In the genomic region with DNA sequence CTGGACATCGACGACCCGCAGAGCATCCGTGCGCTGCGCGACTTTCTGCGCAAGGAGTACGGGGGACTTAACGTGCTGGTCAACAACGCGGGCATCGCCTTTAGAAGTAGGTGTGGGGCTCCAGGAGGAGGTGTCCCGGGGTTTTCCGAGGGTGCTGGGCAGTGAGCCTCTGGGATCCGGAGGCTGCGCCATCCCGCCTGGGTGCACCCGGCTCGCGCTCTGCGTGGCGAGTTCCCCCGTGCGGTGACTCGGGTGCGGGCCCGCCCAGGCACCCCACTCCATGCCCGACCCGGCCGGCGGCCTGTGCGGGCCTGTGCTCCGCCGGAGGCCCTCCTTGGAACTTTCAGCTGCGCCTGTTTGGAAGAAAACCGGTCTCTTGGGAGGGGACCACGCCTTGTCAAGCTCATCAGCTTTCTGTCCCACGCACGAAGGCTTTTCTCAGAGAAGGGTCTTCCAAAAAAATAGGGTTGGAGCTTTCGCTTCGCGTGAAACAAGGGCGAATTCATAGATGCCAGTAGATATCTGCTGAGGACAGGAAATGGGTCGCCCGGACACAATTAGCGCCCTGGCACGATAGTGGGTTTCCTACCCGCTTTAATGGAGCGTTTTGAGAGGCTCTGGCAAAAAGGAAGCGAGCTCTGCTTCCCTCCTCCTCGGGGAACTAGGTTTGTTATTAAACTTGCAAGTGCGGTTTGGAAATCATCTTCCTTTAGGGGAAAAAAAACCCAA, we compare ENCODE assay signal across 8 mouse cellular contexts. TPM values are rescaled to one million over a fixed set of nuclear protein-coding genes. Genes with fewer than 3 reads are reported as not detected.
DNase-seq lines count a peak whose midpoint lies in the region; ATAC-seq and TF ChIP-seq lines count a peak whose summit lies in the region.

No protein-coding gene starts in this region.

- no peaks in the 10 kb centered on the region for H3K79me2 ChIP-seq in CH12.LX (replicated peaks; ENCODE audit: control insufficient read depth, extremely low read depth, insufficient read depth, poor library complexity, severe bottlenecking)

- no peaks in the 10 kb centered on the region for H3K36me3 ChIP-seq in CH12.LX (replicated peaks in 1 of 2; ENCODE audit: control insufficient read depth in 1 of 2, insufficient read depth in 1 of 2, low read length in 1 of 2)
- H3K36me3 ChIP-seq in intestine, embryonic 16.5 days (ENCODE audit: control insufficient read depth, insufficient read depth, low read length) = no peaks in the 10 kb centered on the region

- peak overlapping the region; percentile 44 to 70 (median 49) for H3K4me3 ChIP-seq in CH12.LX (replicated peaks in 1 of 3; ENCODE audit: low read depth in 2 of 3, low read length in 2 of 3, poor library complexity in 1 of 3)
- H3K4me3 ChIP-seq in intestine, embryonic 16.5 days (ENCODE audit: low read length) = peak overlapping the region; percentile 57

- H3K9me3 ChIP-seq in CH12.LX (replicated peaks; ENCODE audit: low read length) = no peaks in the 10 kb centered on the region
- H3K9me3 ChIP-seq in intestine, embryonic 16.5 days (ENCODE audit: control insufficient read depth, low read length) = peaks cover 2% of the 10 kb centered on the region; the same call in 1 of the 2 replicates

- H3K9ac ChIP-seq in CH12.LX (ENCODE audit: insufficient read depth, low read depth) = peak overlapping the region; percentile 27
- H3K9ac ChIP-seq in intestine, embryonic 16.5 days (ENCODE audit: low read depth, low read length) = peak overlapping the region; percentile 66

- no peak overlapping the region for H3K27ac ChIP-seq in CH12.LX (ENCODE audit: insufficient read depth, low read depth)
- H3K27ac ChIP-seq in intestine, embryonic 16.5 days (ENCODE audit: low read length) = no peak overlapping the region

- peak; percentile 19; the same call in 1 of the 2 replicates for ATAC-seq in intestine, embryonic 16.5 days

- peak; percentile 9 for DNase-seq in cerebellum, adult 9-11 months
- DNase-seq in cerebellum, adult 8-10 months = no peak
- DNase-seq in CH12.LX (ENCODE audit: extremely low read depth) = peak; percentile 22
- DNase-seq in embryo, embryonic 9.5 days (ENCODE audit: extremely low spot score) = peak; percentile 47
- peak; percentile 39 to 59 for DNase-seq in heart, adult 18-20 months
- DNase-seq in lung, postnatal 14 days = peak; percentile 28
- DNase-seq in right cerebral cortex, postnatal 4 days = peak; percentile 23

- peak; percentile 27; the same call in 1 of the 2 replicates for TF ChIP-seq POLR2A in CH12.LX (IDR thresholded peaks at IDR 0.05; ENCODE audit: low read depth, low read length)

- TF ChIP-seq CTCF in CH12.LX (conservative IDR thresholded peaks at IDR 0.05 in 1 of 2, IDR thresholded peaks at IDR 0.05 in 1 of 2; ENCODE audit: low read depth in 2 of 2, low read length in 2 of 2) = no peak

- 2% methylated on average over 53 of the region's 53 CpGs for WGBS in intestine, embryonic 16.5 days

- peaks cover 19 to 32% of the 10 kb centered on the region in 2 experiments for H3K4me1 ChIP-seq in CH12.LX (ENCODE audit: control insufficient read depth in 1 of 2, insufficient read depth in 2 of 2)
- peaks cover 19% of the 10 kb centered on the region for H3K4me1 ChIP-seq in intestine, embryonic 16.5 days (ENCODE audit: control insufficient read depth, insufficient read depth, low read length)

- TF ChIP-seq EP300 in CH12.LX (IDR thresholded peaks at IDR 0.05; ENCODE audit: low read length) = no peak

- H3K4me2 ChIP-seq in CH12.LX (ENCODE audit: insufficient read depth, low read depth, poor library complexity, severe bottlenecking) = peak overlapping the region; percentile 64
- peak overlapping the region; percentile 97 for H3K4me2 ChIP-seq in intestine, embryonic 16.5 days (ENCODE audit: low read depth, low read length)

- no peak for TF ChIP-seq RAD21 in CH12.LX (IDR thresholded peaks at IDR 0.05; ENCODE audit: low read depth, low read length)

- H3K27me3 ChIP-seq in CH12.LX (replicated peaks) = peaks cover 58% of the 10 kb centered on the region
- H3K27me3 ChIP-seq in intestine, embryonic 16.5 days (replicated peaks; ENCODE audit: control insufficient read depth, insufficient read depth, low read length) = peaks cover 25% of the 10 kb centered on the region

- in situ Hi-C loops in CH12.LX (cut with MboI; ENCODE audit: low pct_ligation_motif_present, low pct_unique_long_range_greater_than_20kb, low sequenced_read_pairs) = loop anchor here (10.0 to 25.0 kb wide), 4 partner anchors 51 to 579 kb away; a partner anchor contains a TSS

- dilution Hi-C loops in CH12.LX (cut with MboI; ENCODE audit: extremely low pct_ligation_motif_present, extremely low pct_unique_long_range_greater_than_20kb, low sequenced_read_pairs) = no loop called here

TF ChIP-seq in CH12.LX, 34 proteins besides CTCF, POLR2A, EP300 and RAD21:
- TF ChIP-seq KAT2A (IDR thresholded peaks at IDR 0.05; ENCODE audit: insufficient replicate concordance, low read length) = no peak
- TF ChIP-seq MAZ (IDR thresholded peaks at IDR 0.05; ENCODE audit: low read depth, low read length) = no peak
- no peak for TF ChIP-seq MEF2A (IDR thresholded peaks at IDR 0.05; ENCODE audit: borderline replicate concordance, low read depth, low read length)
- TF ChIP-seq MAX (IDR thresholded peaks at IDR 0.05; ENCODE audit: low read length) = no peak
- TF ChIP-seq USF2 (conservative IDR thresholded peaks at IDR 0.05; ENCODE audit: low read depth, low read length) = no peak
- TF ChIP-seq ZKSCAN1 (IDR thresholded peaks at IDR 0.05; ENCODE audit: borderline replicate concordance, low read depth, low read length) = no peak
- no peak for TF ChIP-seq JUND (conservative IDR thresholded peaks at IDR 0.05; ENCODE audit: low read depth, low read length)
- no peak for TF ChIP-seq HCFC1 (IDR thresholded peaks at IDR 0.05; ENCODE audit: low read depth, low read length)
- no peak for TF ChIP-seq PAX5 (IDR thresholded peaks at IDR 0.05; ENCODE audit: low read length)
- TF ChIP-seq NRF1 (IDR thresholded peaks at IDR 0.05; ENCODE audit: low read depth, low read length) = peak; percentile 62
- no peak for TF ChIP-seq E2F4 (IDR thresholded peaks at IDR 0.05; ENCODE audit: insufficient replicate concordance, low read depth, low read length)
- no peak for TF ChIP-seq RCOR1 (conservative IDR thresholded peaks at IDR 0.05; ENCODE audit: low read depth, low read length)
- TF ChIP-seq IRF4 (IDR thresholded peaks at IDR 0.05; ENCODE audit: low read depth, low read length) = no peak
- 0 out of 2 replicates have a peak, but pooled peaks have one; percentile 50 for TF ChIP-seq UBTF (IDR thresholded peaks at IDR 0.05; ENCODE audit: low read depth, low read length)
- TF ChIP-seq ZMIZ1 (IDR thresholded peaks at IDR 0.05; ENCODE audit: low read depth, low read length) = no peak
- TF ChIP-seq CHD2 (IDR thresholded peaks at IDR 0.05; ENCODE audit: low read length) = no peak
- TF ChIP-seq TCF12 (IDR thresholded peaks at IDR 0.05; ENCODE audit: low read depth, low read length) = no peak
- no peak for TF ChIP-seq SIN3A (IDR thresholded peaks at IDR 0.05; ENCODE audit: low read length)
- no peak for TF ChIP-seq BHLHE40 (IDR thresholded peaks at IDR 0.05; ENCODE audit: low read depth, low read length)
- TF ChIP-seq MYC (IDR thresholded peaks at IDR 0.05; ENCODE audit: low read depth, low read length) = no peak
- TF ChIP-seq NELFE (IDR thresholded peaks at IDR 0.05; ENCODE audit: low read depth, low read length) = 0 out of 2 replicates have a peak, but pooled peaks have one; percentile 32
- TF ChIP-seq TBP (conservative IDR thresholded peaks at IDR 0.05; ENCODE audit: low read depth, low read length) = no peak
- TF ChIP-seq ETS1 (conservative IDR thresholded peaks at IDR 0.05; ENCODE audit: low read depth, low read length) = no peak
- TF ChIP-seq SMC3 (IDR thresholded peaks at IDR 0.05; ENCODE audit: low read depth, low read length) = no peak
- no peak for TF ChIP-seq USF1 (IDR thresholded peaks at IDR 0.05; ENCODE audit: low read depth, low read length)
- TF ChIP-seq ELF1 (IDR thresholded peaks at IDR 0.05; ENCODE audit: low read depth, low read length) = no peak
- TF ChIP-seq MXI1 (IDR thresholded peaks at IDR 0.05; ENCODE audit: low read depth, low read length) = no peak; the same call in 1 of the 2 replicates

RNA-seq across cellular contexts. Expression of a gene that starts 0.7 kb away (rescaled TPM):
- total RNA-seq in CH12.LX (2012; rRNA removed) (10.8 and 11.1 TPM in 2 replicates), CH12.LX (2014; rRNA removed) (7.8 and 8.0 TPM in 2 replicates)
- 9.8 and 11.7 TPM in 2 replicates for polyA plus RNA-seq in CH12.LX (2012; ENCODE audit: insufficient read length, low read depth)
- total RNA-seq in heart, adult 18-20 months (2021) = 1 to 10 TPM; 2.5 to 2.6 TPM
- polyA plus RNA-seq in intestine, embryonic 16.5 days (2015; fragmentation: Nextera tagmentation; extraction: Ambion mirVana) = 2.8 and 3.0 TPM in 2 replicates

RNA-seq across cellular contexts. Expression of a gene that starts 28.0 kb away (rescaled TPM):
- total RNA-seq in CH12.LX (2012; rRNA removed) (2.4 and 4.5 TPM in 2 replicates), CH12.LX (2014; rRNA removed) (0.90 and 1.5 TPM in 2 replicates)
- polyA plus RNA-seq in CH12.LX (2012; ENCODE audit: insufficient read length, low read depth) = 1.7 and 3.1 TPM in 2 replicates
- 10 to 100 TPM; 15.9 to 16.9 TPM for total RNA-seq in heart, adult 18-20 months (2021)
- polyA plus RNA-seq in intestine, embryonic 16.5 days (2015; fragmentation: Nextera tagmentation; extraction: Ambion mirVana) = 14.4 and 16.6 TPM in 2 replicates

RNA-seq across cellular contexts. Expression of a gene that starts 55.8 kb away (rescaled TPM):
- not detected in 2 replicates for total RNA-seq in CH12.LX (2012; rRNA removed)
- total RNA-seq in CH12.LX (2014; rRNA removed) = not detected in 2 replicates
- polyA plus RNA-seq in CH12.LX (2012; ENCODE audit: insufficient read length, low read depth) = not detected in 2 replicates
- 1 to 10 TPM in 1 of 2 experiments, under 1 TPM in 1; 0.95 to 1.7 TPM for total RNA-seq in heart, adult 18-20 months (2021)
- polyA plus RNA-seq in intestine, embryonic 16.5 days (2015; fragmentation: Nextera tagmentation; extraction: Ambion mirVana) = not detected in 2 replicates
